Mouse (Mus musculus) adrenal gland, adult 8-10 months (tissue): ENCODE measurements around the gene Scin. TPM values are rescaled to one million over a fixed set of nuclear protein-coding genes. Genes with fewer than 3 reads are reported as not detected.

Source experiments
- DNase-seq: peaks from one replicate; pipeline ENCODE4 v3.0.0; 2022
- total RNA-seq, 4 experiments: library from RNA; stranded (reverse); gene quantifications; 2 replicates each; pipeline ENCODE4 v1.2.4; 2022

Gene Scin
- total RNA-seq, 4 experiments from 2014 or later, result 1.7 to 2.4 (median 2.1) TPM

GRCm38 (mm10) chr12:40023918-40024317 lies 110.1 kb downstream of the Scin start:
- no peak for DNase-seq

- DNase-seq, result no peak
Observed at GRCm38 (mm10) chr12:40023014-40023642, 110.9 kb downstream of the Scin start.

GRCm38 (mm10) chr12:40022344-40022743 lies 111.7 kb downstream of the Scin start:
- no peak for DNase-seq

- DNase-seq, result no peak
Observed at GRCm38 (mm10) chr12:40017955-40018505, 116.0 kb downstream of the Scin start.

GRCm38 (mm10) chr12:40016648-40017460 lies 117.2 kb downstream of the Scin start:
- peak; percentile 25 for DNase-seq

GRCm38 (mm10) chr12:40016068-40016467 lies 118.0 kb downstream of the Scin start:
- DNase-seq, result no peak

- DNase-seq, result peak; percentile 34
Observed at GRCm38 (mm10) chr12:40009866-40010265, 124.2 kb downstream of the Scin start.

Other genes with a start within 250 kb of the Scin start
- gene Arl4a, start 96.2 kb downstream of the Scin start, total RNA-seq, result 10 to 100 TPM; 21.6 to 46.9 (median 39.5) TPM
- gene Lsmem1, start 65.3 kb upstream of the Scin start, total RNA-seq, result under 1 TPM in 3 of 4 experiments, not detected in 1; 0.14 to 0.56 (median 0.28) TPM
- 100 to 1,000 TPM; 109 to 173 (median 167) TPM for gene Ifrd1, start 114.3 kb upstream of the Scin start, total RNA-seq